8 mouse cellular contexts compared by ENCODE assay signal in the genomic region with DNA sequence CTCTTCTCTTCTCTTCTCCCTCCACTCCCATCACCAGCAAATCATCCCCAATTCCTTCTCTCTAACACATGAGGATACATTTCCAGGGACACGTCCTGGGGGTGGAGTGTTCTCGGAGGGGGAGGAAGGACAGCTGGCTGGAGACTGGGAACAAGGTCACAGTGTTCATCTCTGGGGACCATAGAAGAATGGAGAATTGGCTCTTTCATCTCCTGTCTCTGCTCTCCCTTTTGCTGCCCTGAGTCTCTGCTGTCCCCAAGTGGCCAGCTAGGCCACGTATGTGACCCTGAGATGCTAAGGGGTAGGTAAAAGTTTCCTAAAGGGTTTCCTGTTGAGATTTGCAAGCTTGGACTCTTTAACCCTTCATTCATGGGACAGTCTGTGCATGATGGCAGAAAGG.
DNase-seq lines count a peak whose midpoint lies in the region; ATAC-seq and TF ChIP-seq lines count a peak whose summit lies in the region.

No protein-coding gene starts in this region.

- H3K4me3 ChIP-seq in gastrocnemius, adult 2 months = no peak overlapping the region; the same call in 1 of the 2 replicates
- no peak overlapping the region for H3K4me3 ChIP-seq in embryonic facial prominence, embryonic 11.5 days (ENCODE audit: low read depth, low read length)
- H3K4me3 ChIP-seq in lung, adult 2 months (replicated peaks; ENCODE audit: extremely low read depth, low read depth, low read length) = no peak overlapping the region

- peak overlapping the region; percentile 67 for H3K27ac ChIP-seq in gastrocnemius, adult 2 months
- H3K27ac ChIP-seq in embryonic facial prominence, embryonic 11.5 days (replicated peaks; ENCODE audit: low read depth, low read length) = no peak overlapping the region

- no peaks in the 10 kb centered on the region for H3K27me3 ChIP-seq in embryonic facial prominence, embryonic 11.5 days (ENCODE audit: control insufficient read depth, insufficient read depth, low read length)

- no peak for TF ChIP-seq POLR2A in lung, adult 2 months (IDR thresholded peaks at IDR 0.05; ENCODE audit: borderline replicate concordance, extremely low read depth, low read depth, low read length)

- intact Hi-C loops in gastrocnemius, adult 2 months (cut with DNase I) = loop anchor here (5.0 to 10.0 kb wide), 9 partner anchors 41 to 1328 kb away; a partner anchor contains a TSS
- intact Hi-C loops in heart, postnatal 36 days (cut with DNase I) = loop anchor here (2.0 to 10.0 kb wide), 6 partner anchors 172 to 598 kb away; no protein-coding TSS in a partner anchor

- H3K4me1 ChIP-seq in embryonic facial prominence, embryonic 11.5 days (ENCODE audit: control insufficient read depth, insufficient read depth, low read length) = no peaks in the 10 kb centered on the region
- peaks cover 5% of the 10 kb centered on the region; the same call in 1 of the 2 replicates for H3K4me1 ChIP-seq in lung, adult 2 months (ENCODE audit: control insufficient read depth, insufficient read depth, low read length)

- peak; percentile 91 for TF ChIP-seq CTCF in gastrocnemius, adult 2 months (IDR thresholded peaks at IDR 0.05)
- peak; percentile 86 for TF ChIP-seq CTCF in lung, adult 2 months (IDR thresholded peaks at IDR 0.05; ENCODE audit: insufficient read depth, low read length)

- WGBS in embryonic facial prominence, embryonic 11.5 days = 13% methylated on average over 3 of the region's 3 CpGs
- WGBS in lung, adult 2 months = 26% methylated on average over 3 of the region's 3 CpGs

- H3K9ac ChIP-seq in embryonic facial prominence, embryonic 11.5 days (replicated peaks; ENCODE audit: low read length) = no peak overlapping the region

- no peaks in the 10 kb centered on the region for H3K36me3 ChIP-seq in embryonic facial prominence, embryonic 11.5 days (replicated peaks; ENCODE audit: control insufficient read depth, insufficient read depth, low read depth, low read length)

- no peak overlapping the region for H3K4me2 ChIP-seq in embryonic facial prominence, embryonic 11.5 days (ENCODE audit: low read depth, low read length)

- no peak for ATAC-seq in embryonic facial prominence, embryonic 11.5 days (replicated peaks; ENCODE audit: insufficient number of reproducible peaks, low FRiP score, low TSS enrichment, low read depth)

- peak; percentile 65 for DNase-seq in gastrocnemius, adult 2 months
- DNase-seq in gastrocnemius, adult 8-10 months (ENCODE audit: low spot score in 2 of 2) = no peak
- DNase-seq in Muller cell, postnatal 12 days (ENCODE audit: inconsistent ontology term) = peak; percentile 46
- peak; percentile 28 for DNase-seq in embryonic facial prominence, embryonic 11.5 days (ENCODE audit: low spot score)
- peak; percentile 54 to 64 for DNase-seq in heart, postnatal 36 days
- DNase-seq in lung, adult 2 months = peak; percentile 38
- DNase-seq in urinary bladder, adult 18-20 months (ENCODE audit: low spot score in 2 of 2) = no peak
- DNase-seq in cerebellum, adult 8-10 months = no peak

- H3K9me3 ChIP-seq in embryonic facial prominence, embryonic 11.5 days (replicated peaks; ENCODE audit: control insufficient read depth, low read length) = no peaks in the 10 kb centered on the region

Comparison
In these comparisons a context has a peak if more than half of its experiments do, and no peak if none do; other contexts are left out.
1. DNase-seq: peak in gastrocnemius, adult 2 months (single experiment), Muller cell, postnatal 12 days (single experiment), embryonic facial prominence, embryonic 11.5 days (single experiment), heart, postnatal 36 days (2 of 2) and lung, adult 2 months (single experiment); none in gastrocnemius, adult 8-10 months (0 of 2), urinary bladder, adult 18-20 months (0 of 2) and cerebellum, adult 8-10 months (single experiment).